Mouse (Mus musculus) G1E-ER4 (cell line): ENCODE data around the gene Acpp. TPM values are rescaled to one million over a fixed set of nuclear protein-coding genes. Genes with fewer than 3 reads are reported as not detected.

Source experiments
- GATA1 ChIP-seq: IDR thresholded peaks from one replicate; pipeline ENCODE4 v1.8.0; 2012; ENCODE audit warnings: low read length, inconsistent platforms
- polyA plus RNA-seq: library from polyadenylated mRNA; stranded (reverse); fragments of >175 nt; gene quantifications from 2 replicates; pipeline ENCODE4 v1.2.3, GENCODE M21; 2012

Acpp gene
- polyA plus RNA-seq, 1 experiment = not detected

GRCm38 (mm10) chr9:104271642-104272041 lies 65.9 kb downstream of the Acpp start:
- TF ChIP-seq GATA1 = no peak

GRCm38 (mm10) chr9:104269944-104270343 lies 67.6 kb downstream of the Acpp start:
- TF ChIP-seq GATA1 = no peak

- TF ChIP-seq GATA1 = no peak
These were observed 68.1 kb downstream of the Acpp start for GRCm38 (mm10) chr9:104269349-104269871.

GRCm38 (mm10) chr9:104264567-104264966 lies 73.0 kb downstream of the Acpp start:
- no peak for TF ChIP-seq GATA1

- no peak for TF ChIP-seq GATA1
These were observed 74.7 kb downstream of the Acpp start, which contains the start of gene Dnajc13 for GRCm38 (mm10) chr9:104262823-104263352. TSS of gene Dnajc13 (minus strand) at chr9:104262930.

GRCm38 (mm10) chr9:104262016-104262762 lies 75.4 kb downstream of the Acpp start:
- TF ChIP-seq GATA1 = no peak

GRCm38 (mm10) chr9:104260306-104260705 lies 77.2 kb downstream of the Acpp start:
- TF ChIP-seq GATA1 = no peak

GRCm38 (mm10) chr9:104256085-104256484 lies 81.5 kb downstream of the Acpp start:
- TF ChIP-seq GATA1 = no peak

GRCm38 (mm10) chr9:104254408-104255180 lies 83.0 kb downstream of the Acpp start:
- TF ChIP-seq GATA1 = no peak

GRCm38 (mm10) chr9:104252637-104253036 lies 84.9 kb downstream of the Acpp start:
- TF ChIP-seq GATA1 = no peak

GRCm38 (mm10) chr9:104251687-104252086 lies 85.9 kb downstream of the Acpp start:
- no peak for TF ChIP-seq GATA1

- TF ChIP-seq GATA1 = no peak
These were observed 86.4 kb downstream of the Acpp start for GRCm38 (mm10) chr9:104251111-104251510.

- no peak for TF ChIP-seq GATA1
These were observed 90.1 kb downstream of the Acpp start for GRCm38 (mm10) chr9:104247307-104247987.

GRCm38 (mm10) chr9:104243799-104244466 lies 93.6 kb downstream of the Acpp start:
- no peak for TF ChIP-seq GATA1

GRCm38 (mm10) chr9:104240146-104240545 lies 97.4 kb downstream of the Acpp start:
- no peak for TF ChIP-seq GATA1

- no peak for TF ChIP-seq GATA1
These were observed 98.5 kb downstream of the Acpp start for GRCm38 (mm10) chr9:104239076-104239475.

Other genes starting within 250 kb of the Acpp start
- gene Ackr4, start 210.8 kb downstream of the Acpp start, polyA plus RNA-seq = not detected in 2 replicates
- 56.9 and 86.7 TPM in 2 replicates for gene Dnajc13, start 74.8 kb downstream of the Acpp start, polyA plus RNA-seq
- not detected in 2 replicates for gene Cpne4, start 209.5 kb upstream of the Acpp start, polyA plus RNA-seq